Mouse (Mus musculus) MEL (cell line): ENCODE data around the gene Cdc5l. TPM values are rescaled to one million over a fixed set of nuclear protein-coding genes. Genes with fewer than 3 reads are reported as not detected.
A peak's percentile ranks its signal among the peaks of the same experiment; 100 is the strongest.

ENCODE experiments used
- DNase-seq: peaks from one replicate; pipeline ENCODE4 v3.0.0; 2011; ENCODE audit warnings: low read depth, low spot score
- H3K27ac ChIP-seq: 2 replicates; pipeline ENCODE4 v1.5.1; 2012; ENCODE audit warnings: low read depth, mild to moderate bottlenecking, control low read depth, low read length, moderate library complexity; ENCODE audit not compliant: control insufficient read depth
- H3K27me3 ChIP-seq, 2 experiments: fragments of 150-350 bp in 1 of 2; sonication (generic) in 1 of 2; 2 replicates each; pipeline ENCODE4 v1.6.1; 2012; ENCODE audit warnings: low read length in 2 of 2, mild to moderate bottlenecking in 2 of 2, improper control_type of control experiment in 1 of 2, moderate library complexity in 1 of 2; ENCODE audit not compliant: insufficient read depth in 2 of 2, control insufficient read depth in 1 of 2
- H3K36me3 ChIP-seq, 2 experiments: 2 replicates each; pipeline ENCODE4 v1.6.1; 2012 to 2014; ENCODE audit warnings: low read length in 2 of 2, improper control_type of control experiment in 1 of 2, inconsistent platforms in 1 of 2, mild to moderate bottlenecking in 1 of 2; ENCODE audit not compliant: insufficient read depth in 2 of 2, control insufficient read depth in 1 of 2
- H3K4me1 ChIP-seq, 2 experiments: fragments of 150-350 bp in 1 of 2; sonication (generic) in 1 of 2; 2 replicates each; pipeline ENCODE4 v1.6.1; 2012; ENCODE audit warnings: low read length in 2 of 2, improper control_type of control experiment in 1 of 2, mild to moderate bottlenecking in 1 of 2; ENCODE audit not compliant: insufficient read depth in 2 of 2, control insufficient read depth in 1 of 2
- H3K4me3 ChIP-seq, 2 experiments: fragments of 150-350 bp in 1 of 2; sonication (generic) in 1 of 2; 2 replicates each; pipeline ENCODE4 v1.5.1; 2012; ENCODE audit warnings: low read depth in 2 of 2, low read length in 2 of 2, mild to moderate bottlenecking in 2 of 2, moderate library complexity in 2 of 2, control low read depth in 1 of 2, improper control_type of control experiment in 1 of 2; ENCODE audit not compliant: control insufficient read depth in 1 of 2, insufficient read depth in 1 of 2
- H3K79me2 ChIP-seq: 2 replicates; pipeline ENCODE4 v1.6.1; 2012; ENCODE audit warnings: mild to moderate bottlenecking, low read length, moderate library complexity; ENCODE audit not compliant: control insufficient read depth, poor library complexity, insufficient read depth
- H3K9ac ChIP-seq: 2 replicates; pipeline ENCODE4 v1.6.1; 2012; ENCODE audit warnings: low read depth, mild to moderate bottlenecking, control low read depth, low read length, moderate library complexity; ENCODE audit not compliant: control insufficient read depth, poor library complexity, severe bottlenecking
- H3K9me3 ChIP-seq: fragments of 150-350 bp; sonication (generic); replicated peaks from 2 replicates; pipeline ENCODE4 v1.6.1; 2012; ENCODE audit warnings: mild to moderate bottlenecking, low read length, improper control_type of control experiment, moderate library complexity; ENCODE audit not compliant: insufficient read depth
- BHLHE40 ChIP-seq: IDR thresholded peaks from 2 replicates; pipeline ENCODE4 v1.6.1; 2012; ENCODE audit warnings: low read depth, mild to moderate bottlenecking, inconsistent platforms, low read length, improper control_type of control experiment, borderline replicate concordance
- CHD1 ChIP-seq: IDR thresholded peaks from 2 replicates; pipeline ENCODE4 v1.6.1; 2012; ENCODE audit warnings: low read depth, mild to moderate bottlenecking, inconsistent platforms, low read length, improper control_type of control experiment
- CHD2 ChIP-seq: IDR thresholded peaks from 2 replicates; pipeline ENCODE4 v1.6.1; 2011; ENCODE audit warnings: low read length, improper control_type of control experiment
- CTCF ChIP-seq, 3 experiments: IDR thresholded peaks in 2 of 3; conservative IDR thresholded peaks in 1 of 3; 2 replicates each; pipeline ENCODE4 v1.5.1; 2011 to 2012; ENCODE audit warnings: low read length in 3 of 3, low read depth in 2 of 3, mild to moderate bottlenecking in 2 of 3, improper control_type of control experiment in 1 of 3, inconsistent platforms in 1 of 3, mixed read lengths in 1 of 3, moderate library complexity in 1 of 3; ENCODE audit not compliant: control insufficient read depth in 1 of 3, insufficient read depth in 1 of 3, poor library complexity in 1 of 3, severe bottlenecking in 1 of 3
- E2F4 ChIP-seq: IDR thresholded peaks from 2 replicates; pipeline ENCODE4 v1.6.1; 2011; ENCODE audit warnings: low read depth, low read length, improper control_type of control experiment, borderline replicate concordance
- ELF1 ChIP-seq: IDR thresholded peaks from 2 replicates; pipeline ENCODE4 v1.6.1; 2014; ENCODE audit warnings: low read depth, mild to moderate bottlenecking, inconsistent platforms, low read length, improper control_type of control experiment, moderate library complexity
- EP300 ChIP-seq, 2 experiments: IDR thresholded peaks; 2 replicates each; pipeline ENCODE4 v1.6.1; 2011; ENCODE audit warnings: improper control_type of control experiment in 2 of 2, low read length in 2 of 2, low read depth in 1 of 2, mild to moderate bottlenecking in 1 of 2
- ETS1 ChIP-seq: IDR thresholded peaks from 2 replicates; pipeline ENCODE4 v1.6.1; 2012; ENCODE audit warnings: low read depth, mild to moderate bottlenecking, inconsistent platforms, low read length, improper control_type of control experiment, moderate library complexity
- GABPA ChIP-seq: IDR thresholded peaks from 2 replicates; pipeline ENCODE4 v1.6.1; 2012; ENCODE audit warnings: low read depth, mild to moderate bottlenecking, inconsistent platforms, low read length, improper control_type of control experiment, moderate library complexity
- GATA1 ChIP-seq: IDR thresholded peaks from 2 replicates; pipeline ENCODE4 v1.6.1; 2011; ENCODE audit warnings: low read depth, low read length, improper control_type of control experiment
- HCFC1 ChIP-seq: IDR thresholded peaks from 2 replicates; pipeline ENCODE4 v1.6.1; 2012; ENCODE audit warnings: low read depth, mild to moderate bottlenecking, inconsistent platforms, low read length, improper control_type of control experiment, moderate library complexity
- JUND ChIP-seq: IDR thresholded peaks from 2 replicates; pipeline ENCODE4 v1.6.1; 2011; ENCODE audit warnings: low read depth, mild to moderate bottlenecking, improper control_type of control experiment, low read length
- KAT2A ChIP-seq: conservative IDR thresholded peaks from 2 replicates; pipeline ENCODE4 v1.6.1; 2012; ENCODE audit warnings: low read depth, low read length, improper control_type of control experiment, inconsistent platforms
- MAFK ChIP-seq: IDR thresholded peaks from 2 replicates; pipeline ENCODE4 v1.6.1; 2011; ENCODE audit warnings: low read depth, mild to moderate bottlenecking, low read length, improper control_type of control experiment, borderline replicate concordance
- MAZ ChIP-seq: IDR thresholded peaks from 2 replicates; pipeline ENCODE4 v1.6.1; 2012; ENCODE audit warnings: low read depth, mild to moderate bottlenecking, inconsistent platforms, low read length, improper control_type of control experiment
- MEF2A ChIP-seq: IDR thresholded peaks from 2 replicates; pipeline ENCODE4 v1.6.1; 2014; ENCODE audit warnings: low read depth, mild to moderate bottlenecking, inconsistent platforms, low read length, improper control_type of control experiment; ENCODE audit not compliant: poor library complexity, insufficient replicate concordance, severe bottlenecking; ENCODE audit errors: extremely low read depth
- MXI1 ChIP-seq: IDR thresholded peaks from 2 replicates; pipeline ENCODE4 v1.6.1; 2011; ENCODE audit warnings: mild to moderate bottlenecking, low read depth, low read length, improper control_type of control experiment
- MYB ChIP-seq: IDR thresholded peaks from 2 replicates; pipeline ENCODE4 v1.6.1; 2011; ENCODE audit warnings: mild to moderate bottlenecking, low read depth, low read length, improper control_type of control experiment
- MYC ChIP-seq: IDR thresholded peaks from 2 replicates; pipeline ENCODE4 v1.6.1; 2011; ENCODE audit warnings: low read depth, mild to moderate bottlenecking, low read length, improper control_type of control experiment, moderate library complexity
- NELFE ChIP-seq: IDR thresholded peaks from 2 replicates; pipeline ENCODE4 v1.6.1; 2011; ENCODE audit warnings: low read depth, low read length, improper control_type of control experiment
- NRF1 ChIP-seq: IDR thresholded peaks from 2 replicates; pipeline ENCODE4 v1.6.1; 2014; ENCODE audit warnings: low read depth, mild to moderate bottlenecking, inconsistent platforms, low read length, improper control_type of control experiment, moderate library complexity; ENCODE audit not compliant: poor library complexity, insufficient read depth, severe bottlenecking
- POLR2A ChIP-seq, 2 experiments: IDR thresholded peaks; 2 replicates each; pipeline ENCODE4 v1.6.1; 2011 to 2012; ENCODE audit warnings: low read length in 2 of 2, mild to moderate bottlenecking in 2 of 2, control low read depth in 1 of 2, improper control_type of control experiment in 1 of 2, low read depth in 1 of 2, moderate library complexity in 1 of 2; ENCODE audit not compliant: control insufficient read depth in 1 of 2, insufficient read depth in 1 of 2, poor library complexity in 1 of 2
- POLR2AphosphoS2 ChIP-seq: IDR thresholded peaks from 2 replicates; pipeline ENCODE4 v1.6.1; 2011; ENCODE audit warnings: low read length, improper control_type of control experiment
- POLR2AphosphoS5 ChIP-seq: IDR thresholded peaks from 2 replicates; pipeline ENCODE4 v1.6.1; 2012; ENCODE audit warnings: low read depth, borderline replicate concordance, mild to moderate bottlenecking, inconsistent platforms, low read length, moderate library complexity, mixed read lengths
- RCOR1 ChIP-seq: IDR thresholded peaks from 2 replicates; pipeline ENCODE4 v1.6.1; 2012; ENCODE audit warnings: low read depth, mild to moderate bottlenecking, inconsistent platforms, low read length, improper control_type of control experiment
- SIN3A ChIP-seq: IDR thresholded peaks from 2 replicates; pipeline ENCODE4 v1.6.1; 2012; ENCODE audit warnings: low read length, improper control_type of control experiment, inconsistent platforms
- TAL1 ChIP-seq: IDR thresholded peaks from 2 replicates; pipeline ENCODE4 v1.6.1; 2012; ENCODE audit warnings: mild to moderate bottlenecking, inconsistent platforms, low read length, moderate library complexity, mixed read lengths
- TBP ChIP-seq: IDR thresholded peaks from 2 replicates; pipeline ENCODE4 v1.8.0; 2011; ENCODE audit warnings: low read depth, low read length, improper control_type of control experiment
- TCF12 ChIP-seq: IDR thresholded peaks from 2 replicates; pipeline ENCODE4 v1.6.1; 2014; ENCODE audit warnings: low read depth, mild to moderate bottlenecking, inconsistent platforms, low read length, improper control_type of control experiment, moderate library complexity
- UBTF ChIP-seq: IDR thresholded peaks from 2 replicates; pipeline ENCODE4 v1.6.1; 2012; ENCODE audit warnings: low read depth, mild to moderate bottlenecking, inconsistent platforms, low read length, improper control_type of control experiment, moderate library complexity, borderline replicate concordance; ENCODE audit not compliant: insufficient read depth
- USF1 ChIP-seq: IDR thresholded peaks from 2 replicates; pipeline ENCODE4 v1.6.1; 2014; ENCODE audit warnings: low read depth, mild to moderate bottlenecking, inconsistent platforms, low read length, improper control_type of control experiment, moderate library complexity
- USF2 ChIP-seq, 2 experiments: IDR thresholded peaks; 2 replicates each; pipeline ENCODE4 v1.6.1; 2011 to 2012; ENCODE audit warnings: improper control_type of control experiment in 2 of 2, low read length in 2 of 2, borderline replicate concordance in 1 of 2, inconsistent platforms in 1 of 2, low read depth in 1 of 2, mild to moderate bottlenecking in 1 of 2; ENCODE audit not compliant: insufficient read depth in 1 of 2
- ZC3H11A ChIP-seq: IDR thresholded peaks from 2 replicates; pipeline ENCODE4 v1.6.1; 2012; ENCODE audit warnings: low read depth, mild to moderate bottlenecking, inconsistent platforms, low read length, improper control_type of control experiment
- ZKSCAN1 ChIP-seq: IDR thresholded peaks from 2 replicates; pipeline ENCODE4 v1.6.1; 2012; ENCODE audit warnings: low read depth, mild to moderate bottlenecking, inconsistent platforms, low read length, improper control_type of control experiment, moderate library complexity
- ZMIZ1 ChIP-seq: IDR thresholded peaks from 2 replicates; pipeline ENCODE4 v1.6.1; 2012; ENCODE audit warnings: low read depth, mild to moderate bottlenecking, inconsistent platforms, low read length, improper control_type of control experiment, moderate library complexity
- polyA plus RNA-seq, 2 experiments: library from polyadenylated mRNA; stranded (reverse) in 1 of 2; unstranded in 1 of 2; fragments of >175 nt in 1 of 2; fragments of >200 nt in 1 of 2; gene quantifications; 2 replicates each; pipeline versions ENCODE4 v1.2.1 to v1.2.4; 2012; ENCODE audit warnings: low replicate concordance in 2 of 2, low read depth in 1 of 2; ENCODE audit not compliant: insufficient read length in 2 of 2, insufficient read depth in 1 of 2, missing spikeins in 1 of 2
- total RNA-seq: library from RNA; depleted of rRNA; stranded (reverse); fragments of 300-350 nt; gene quantifications from 2 replicates; pipeline ENCODE4 v1.2.3, GENCODE M21; 2012

Cdc5l gene
- total and polyA plus RNA-seq, 3 experiments = 69.9 to 89.0 TPM; not detected in 1

DNA sequence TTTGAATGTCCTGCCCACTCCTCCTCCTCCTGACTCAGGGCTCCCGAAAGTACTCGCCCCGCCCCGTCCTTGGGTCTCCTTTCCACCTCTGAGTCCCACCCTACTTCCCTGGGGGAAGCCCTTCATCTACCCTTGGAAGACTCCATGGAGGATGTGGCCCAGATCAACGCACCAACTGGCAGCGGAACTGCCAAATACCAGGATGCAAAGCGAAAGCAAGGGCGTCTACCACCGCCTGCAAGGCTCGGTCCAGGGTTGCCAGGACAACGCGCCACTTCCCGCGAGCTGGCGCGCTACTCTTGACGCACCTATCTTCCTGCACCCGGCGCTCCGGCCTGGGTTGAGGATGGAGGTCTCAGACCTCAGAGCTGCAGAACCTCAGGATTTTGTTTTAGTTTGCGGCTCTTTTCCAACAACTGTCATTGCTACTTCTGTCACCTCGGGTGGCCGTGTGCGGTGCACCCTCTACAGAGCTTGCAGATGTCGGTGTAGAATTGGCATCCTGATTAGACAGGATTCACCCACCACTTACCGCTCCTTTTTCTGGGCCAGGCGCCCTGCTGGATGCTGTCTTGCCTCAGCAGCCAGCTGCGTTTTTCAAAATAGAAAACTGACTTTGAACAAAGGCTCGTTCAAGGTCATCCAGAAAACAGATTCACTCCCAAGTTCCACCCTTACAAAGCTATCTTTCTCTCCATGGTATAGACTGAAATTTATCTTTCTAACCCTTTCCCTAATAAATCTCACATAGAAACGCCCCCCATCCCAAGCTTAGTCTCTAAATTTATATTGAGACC, 41.3 kb upstream of the Cdc5l start, which contains the start of gene Spats1:
Gene Spats1, minus strand, starts transcription at position 747 of the 797 bp plus-strand sequence.
- peaks cover 0 to 11% of the 10 kb centered on the region in 2 experiments; a peak in 2 of 4 replicates for H3K36me3 ChIP-seq
- no peaks in the 10 kb centered on the region for H3K9me3 ChIP-seq
- DNase-seq = peak; percentile 89
- H3K4me1 ChIP-seq = peaks cover 0 to 17% of the 10 kb centered on the region in 2 experiments; a peak in 1 of 4 replicates
- H3K9ac ChIP-seq = peak within 1 kb of the TSS; percentile 66
- H3K79me2 ChIP-seq = no peaks in the 10 kb centered on the region; the same call in 1 of the 2 replicates
- H3K4me3 ChIP-seq = peak within 1 kb of the TSS; percentile 63 to 73
- TF ChIP-seq ZKSCAN1 = no peak
- TF ChIP-seq MEF2A = no peak
- TF ChIP-seq ZC3H11A = no peak
- 0 out of 2 replicates have a peak, but pooled peaks have one; percentile 18 for TF ChIP-seq TBP
- peak in 1 of 2 experiments; percentile 54; a peak in 2 of 4 replicates for TF ChIP-seq POLR2A (IDR thresholded peaks at IDR 0.05; ENCODE audit: control insufficient read depth in 1 of 2, insufficient read depth in 1 of 2, low read depth in 1 of 2, low read length in 2 of 2, poor library complexity in 1 of 2)
- peak; percentile 64 for TF ChIP-seq MXI1
- TF ChIP-seq TCF12 = no peak
- TF ChIP-seq UBTF = no peak
- TF ChIP-seq E2F4 = 0 out of 2 replicates have a peak, but pooled peaks have one; percentile 32
- no peak for TF ChIP-seq ETS1
- TF ChIP-seq POLR2AphosphoS5 = no peak
- no peak for TF ChIP-seq NRF1
- TF ChIP-seq SIN3A = peak; percentile 67; the same call in 1 of the 2 replicates
- TF ChIP-seq BHLHE40 = no peak
- TF ChIP-seq NELFE = peak; percentile 56
- no peak for TF ChIP-seq ZMIZ1
- TF ChIP-seq MYC = no peak
- TF ChIP-seq MYB = no peak
- no peak for TF ChIP-seq GATA1
- no peak for TF ChIP-seq JUND
- no peak for TF ChIP-seq GABPA
- TF ChIP-seq EP300 (IDR thresholded peaks at IDR 0.05; ENCODE audit: low read depth in 1 of 2, low read length in 2 of 2) = no peak
- TF ChIP-seq TAL1 = no peak
- no peak for TF ChIP-seq CTCF (IDR thresholded peaks at IDR 0.05 in 2 of 3, conservative IDR thresholded peaks at IDR 0.05 in 1 of 3; ENCODE audit: control insufficient read depth in 1 of 3, insufficient read depth in 1 of 3, low read depth in 2 of 3, low read length in 3 of 3, poor library complexity in 1 of 3, severe bottlenecking in 1 of 3)
- no peak for TF ChIP-seq CHD2
- TF ChIP-seq KAT2A = no peak
- no peak for TF ChIP-seq MAZ
- TF ChIP-seq CHD1 = no peak
- TF ChIP-seq HCFC1 = peak; percentile 58; the same call in 1 of the 2 replicates
- no peak for TF ChIP-seq USF2 (IDR thresholded peaks at IDR 0.05; ENCODE audit: borderline replicate concordance in 1 of 2, insufficient read depth in 1 of 2, low read depth in 1 of 2, low read length in 2 of 2)
- no peak for TF ChIP-seq POLR2AphosphoS2
- TF ChIP-seq RCOR1 = no peak
- TF ChIP-seq ELF1 = peak; percentile 67
- TF ChIP-seq MAFK = no peak
- no peak for TF ChIP-seq USF1
- peak within 1 kb of the TSS; percentile 22; the same call in 1 of the 2 replicates for H3K27ac ChIP-seq
- H3K27me3 ChIP-seq = no peaks in the 10 kb centered on the region
